Mouse (Mus musculus) CD4-positive, CD25-positive, alpha-beta regulatory T cell (primary cell): ENCODE measurements around the gene Nap1l5. TPM values are rescaled to one million over a fixed set of nuclear protein-coding genes. Genes with fewer than 3 reads are reported as not detected.

Experiments
- polyA plus RNA-seq: library from polyadenylated mRNA; unstranded; fragments of 100-300 nt; shearing (Covaris generic); gene quantifications from one replicate; pipeline ENCODE4 v1.2.1, GENCODE M21; 2017

Gene Nap1l5
- polyA plus RNA-seq = 0.31 TPM

DNA sequence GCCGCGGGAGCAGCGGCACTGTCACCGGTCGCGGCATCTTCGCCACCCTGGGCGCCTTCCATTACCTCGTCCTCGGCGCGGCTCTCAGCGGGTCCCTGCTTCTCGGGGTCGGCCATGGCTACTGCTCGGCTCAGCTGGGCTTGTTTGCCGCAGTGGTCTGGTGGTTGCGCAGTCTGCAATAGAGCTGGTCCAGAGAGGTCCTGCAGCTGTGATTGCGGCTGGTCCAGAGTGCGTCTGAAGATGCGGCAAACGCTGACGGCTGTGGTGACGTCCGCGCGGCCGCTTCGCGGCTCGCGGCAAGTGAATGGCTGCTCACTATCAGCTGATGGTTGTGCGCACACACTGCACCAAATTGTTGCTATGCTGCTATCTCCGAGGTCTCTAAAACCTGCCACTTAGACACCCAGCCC, at the start of gene Nap1l5:
TSS of gene Nap1l5 (minus strand) at position 225 of the 410 bp plus-strand sequence.

Other genes with a start within 250 kb of the Nap1l5 start
- gene Herc3, start 75.6 kb downstream of the Nap1l5 start, polyA plus RNA-seq = 68.3 TPM
- gene Fam13a, start 117.5 kb upstream of the Nap1l5 start, polyA plus RNA-seq = 0.18 TPM